Mouse (Mus musculus) gastrocnemius, postnatal 36 days (tissue): ENCODE measurements around the gene Ptges2. TPM values are rescaled to one million over a fixed set of nuclear protein-coding genes. Genes with fewer than 3 reads are reported as not detected.
"Not testable (repeated sequence)": the region's sequence is repeated elsewhere in the genome, so short reads cannot be mapped to it uniquely, and the experiment has no call there.

Experiments used
- DNase-seq, 2 experiments: peaks; one replicate each; pipeline ENCODE4 v3.0.0; 2022
- intact Hi-C: fragments of 180-260 bp; cut with DNase I; formaldehyde crosslinking; loops from one replicate; pipeline ENCODE4 v1.15.1; 2025
- long read RNA-seq, 2 experiments: library from polyadenylated mRNA; stranded (forward); transcript quantifications; one replicate each; pipeline ENCODE4 v2.0.0; 2021
- total RNA-seq, 2 experiments: library from RNA; stranded (reverse); gene quantifications; 2 replicates each; pipeline ENCODE4 v1.2.3; 2021

Gene Ptges2
- total RNA-seq, result 10 to 100 TPM; 41.3 to 45.0 TPM
- long read RNA-seq, experiment 1, full-length matches to known transcripts, result 55 of 74 reads
- long read RNA-seq, experiment 1, partial matches to known transcripts, result 16 of 74 reads
- long read RNA-seq, experiment 1, other reads (novel, unspliced or antisense), result 3 of 74 reads
- long read RNA-seq, experiment 2, full-length matches to known transcripts, result 60 of 78 reads
- long read RNA-seq, experiment 2, partial matches to known transcripts, result 18 of 78 reads
- long read RNA-seq, experiment 2, other reads (novel, unspliced or antisense), result 0 of 78 reads

- peak; percentile 90 to 91 for DNase-seq
- intact Hi-C loops, result no loop called here
Observed at GRCm38 (mm10) chr2:32395484-32395945, at the start of gene Ptges2. Gene Ptges2, plus strand, starts transcription at chr2:32395896.

- intact Hi-C loops, result no loop called here
- DNase-seq, result no peak
Observed at GRCm38 (mm10) chr2:32347019-32347418, 48.7 kb upstream of the Ptges2 start.

GRCm38 (mm10) chr2:32348311-32348710 is 47.4 kb upstream of the Ptges2 start:
- intact Hi-C loops, result no loop called here

GRCm38 (mm10) chr2:32349625-32350255 is 46.0 kb upstream of the Ptges2 start:
- no peak for DNase-seq
- intact Hi-C loops, result loop anchor here (5.0 to 10.0 kb wide), 2 partner anchors 32 to 215 kb away; no protein-coding TSS in a partner anchor

More at GRCm38 (mm10) chr2:32348311-32348710, 47.4 kb upstream of the Ptges2 start:
- no peak for DNase-seq

- no peak for DNase-seq
- intact Hi-C loops, result loop anchor here (5.0 to 10.0 kb wide), 2 partner anchors 33 to 216 kb away; no protein-coding TSS in a partner anchor
Observed at GRCm38 (mm10) chr2:32350471-32351051, 45.1 kb upstream of the Ptges2 start.

- intact Hi-C loops, result loop anchor here (5.0 to 10.0 kb wide), 2 partner anchors 34 to 217 kb away; no protein-coding TSS in a partner anchor
- DNase-seq, result no peak
Observed at GRCm38 (mm10) chr2:32351471-32351961, 44.2 kb upstream of the Ptges2 start.

GRCm38 (mm10) chr2:32352151-32353006 is 43.3 kb upstream of the Ptges2 start, which contains the start of gene Ciz1:
Gene Ciz1, plus strand, starts transcription at chr2:32352327.
- intact Hi-C loops, result loop anchor here (5.0 to 10.0 kb wide), 2 partner anchors 35 to 218 kb away; no protein-coding TSS in a partner anchor
- no peak for DNase-seq

GRCm38 (mm10) chr2:32353007-32353542 is 42.6 kb upstream of the Ptges2 start, which contains the start of gene Dnm1:
Gene Dnm1, minus strand, starts transcription at chr2:32353338.
- intact Hi-C loops, result loop anchor here (5.0 to 10.0 kb wide), 2 partner anchors 36 to 218 kb away; no protein-coding TSS in a partner anchor
- peak; percentile 86 to 92 for DNase-seq

- intact Hi-C loops, result loop anchor here (5.0 to 10.0 kb wide), 2 partner anchors 37 to 219 kb away; no protein-coding TSS in a partner anchor
Observed at GRCm38 (mm10) chr2:32353836-32354235, 41.9 kb upstream of the Ptges2 start.

GRCm38 (mm10) chr2:32354336-32354895 is 41.3 kb upstream of the Ptges2 start:
- intact Hi-C loops, result loop anchor here (5.0 to 10.0 kb wide), 2 partner anchors 37 to 220 kb away; no protein-coding TSS in a partner anchor
- no peak for DNase-seq

More at GRCm38 (mm10) chr2:32353836-32354235, 41.9 kb upstream of the Ptges2 start:
- DNase-seq, result no peak

GRCm38 (mm10) chr2:32356216-32356615 is 39.5 kb upstream of the Ptges2 start:
- intact Hi-C loops, result loop anchor here (5.0 to 10.0 kb wide), 2 partner anchors 46 to 221 kb away; no protein-coding TSS in a partner anchor
- no peak for DNase-seq

GRCm38 (mm10) chr2:32357710-32358109 is 38.0 kb upstream of the Ptges2 start:
- intact Hi-C loops, result loop anchor here (5.0 to 10.0 kb wide), 2 partner anchors 45 to 223 kb away; no protein-coding TSS in a partner anchor
- no peak for DNase-seq

GRCm38 (mm10) chr2:32358381-32358780 is 37.3 kb upstream of the Ptges2 start:
- no peak for DNase-seq
- intact Hi-C loops, result loop anchor here (5.0 to 10.0 kb wide), 2 partner anchors 44 to 224 kb away; no protein-coding TSS in a partner anchor

- peak; percentile 58 to 71 for DNase-seq
- intact Hi-C loops, result no loop called here
Observed at GRCm38 (mm10) chr2:32360741-32361140, 35.0 kb upstream of the Ptges2 start.

- DNase-seq, result peak; percentile 66 to 68
- intact Hi-C loops, result no loop called here
Observed at GRCm38 (mm10) chr2:32361437-32361836, 34.3 kb upstream of the Ptges2 start.

- intact Hi-C loops, DNase-seq: not testable (repeated sequence)
Observed at GRCm38 (mm10) chr2:32362274-32362673, 33.4 kb upstream of the Ptges2 start.

- peak; percentile 90 to 93 for DNase-seq
- intact Hi-C loops, result no loop called here
Observed at GRCm38 (mm10) chr2:32362817-32363340, 32.8 kb upstream of the Ptges2 start.

GRCm38 (mm10) chr2:32363376-32364106 is 32.2 kb upstream of the Ptges2 start:
- intact Hi-C loops, result no loop called here
- no peak for DNase-seq
